Mouse (Mus musculus) heart, adult 2 months (tissue): ENCODE results near the gene 1110002E22Rik. TPM values are rescaled to one million over a fixed set of nuclear protein-coding genes. Genes with fewer than 3 reads are reported as not detected.

Source experiments
- DNase-seq, 2 experiments: peaks; one replicate each; pipeline ENCODE4 v3.0.0; 2021
- H3K27ac ChIP-seq: fragments of 200-600 bp; 2 replicates; pipeline ENCODE4 v1.8.1; 2022
- H3K27me3 ChIP-seq: fragments of 200-500 bp; 2 replicates; pipeline ENCODE4 v1.6.1; 2012; ENCODE audit warnings: mild to moderate bottlenecking, low read length, inconsistent platforms, mixed read lengths; ENCODE audit not compliant: control insufficient read depth, insufficient read depth
- H3K36me3 ChIP-seq: fragments of 200-500 bp; 2 replicates; pipeline ENCODE4 v1.6.1; 2012; ENCODE audit warnings: low read length, inconsistent platforms; ENCODE audit not compliant: control insufficient read depth, insufficient read depth
- H3K4me1 ChIP-seq: fragments of 200-500 bp; 2 replicates; pipeline ENCODE4 v1.6.1; 2011; ENCODE audit warnings: low read length; ENCODE audit not compliant: control insufficient read depth, insufficient read depth
- H3K4me3 ChIP-seq: fragments of 200-600 bp; 2 replicates; pipeline ENCODE4 v1.8.1; 2022
- H3K79me2 ChIP-seq: fragments of 200-500 bp; replicated peaks from 2 replicates; pipeline ENCODE4 v1.6.1; 2012; ENCODE audit warnings: mild to moderate bottlenecking, inconsistent platforms, low read length, moderate library complexity, mixed read lengths; ENCODE audit not compliant: control insufficient read depth, insufficient read depth
- H3K9ac ChIP-seq: fragments of 200-500 bp; 2 replicates; pipeline ENCODE4 v1.6.1; 2012; ENCODE audit warnings: low read depth, mild to moderate bottlenecking, control low read depth, inconsistent platforms, low read length, mixed read lengths
- CTCF ChIP-seq: fragments of 200-600 bp; IDR thresholded peaks from 2 replicates; pipeline ENCODE4 v1.8.1; 2022; ENCODE audit warnings: antibody characterized with exemption, mild to moderate bottlenecking, moderate library complexity
- EP300 ChIP-seq: fragments of 200-500 bp; IDR thresholded peaks from 2 replicates; pipeline ENCODE4 v1.6.1; 2011; ENCODE audit warnings: low read depth, low read length, control low read depth; ENCODE audit not compliant: insufficient read depth
- POLR2A ChIP-seq: fragments of 200-500 bp; IDR thresholded peaks from 2 replicates; pipeline ENCODE4 v1.6.1; 2011; ENCODE audit warnings: mild to moderate bottlenecking, low read depth, low read length, control low read depth; ENCODE audit not compliant: insufficient read depth
- WGBS: fragments of 180-500 bp; shearing (Covaris S2); methylation state at CpG from one replicate; pipeline ENCODE4 v1.1.7; 2018; 5-methylcytosine and 5-hydroxymethylcytosine counted together
- intact Hi-C: fragments of 180-260 bp; cut with DNase I; formaldehyde crosslinking; loops from one replicate; pipeline ENCODE4 v1.15.1; 2025
- long read RNA-seq: library from polyadenylated mRNA; stranded (forward); transcript quantifications from one replicate; pipeline ENCODE4 v2.0.0, GENCODE M21; 2021
- polyA plus RNA-seq: library from polyadenylated mRNA; depleted of rRNA; stranded (reverse); fragments of >200 nt; gene quantifications from 2 replicates; pipeline ENCODE4 v1.2.3, GENCODE M21; 2012; rRNA removed
- total RNA-seq, 2 experiments: library from RNA; stranded (reverse); gene quantifications; 2 replicates each; pipeline ENCODE4 v1.2.3; 2021

1110002E22Rik gene
- total RNA-seq (10 to 100 TPM; 48.1 to 48.8 TPM), polyA plus RNA-seq (14.7 and 22.9 TPM in 2 replicates)
- long read RNA-seq, full-length matches to known transcripts, result 2 of 6 reads
- long read RNA-seq, partial matches to known transcripts, result 0 of 6 reads
- long read RNA-seq, other reads (novel, unspliced or antisense), result 4 of 6 reads

- TF ChIP-seq CTCF, result no peak
- peak; percentile 39 to 46 for DNase-seq
- Histone ChIP-seq H3K79me2 (no peaks in the 10 kb centered on the region; the same call in 1 of the 2 replicates), H3K27ac (peak within 1 kb of the TSS; percentile 91), H3K4me1 (peaks cover 7% of the 10 kb centered on the region), H3K4me3 (peak within 1 kb of the TSS; percentile 53), H3K36me3 (no peaks in the 10 kb centered on the region), H3K27me3 (no peaks in the 10 kb centered on the region), H3K9ac (peak within 1 kb of the TSS; percentile 85)
- intact Hi-C loops, result loop anchor here (2.0 to 5.0 kb wide), 2 partner anchors 36 to 73 kb away; no protein-coding TSS in a partner anchor
- 52% methylated on average over 33 of the region's 33 CpGs for WGBS
Observed at GRCm38 (mm10) chr3:138064732-138065645, at the start of gene 1110002E22Rik. 1110002E22Rik (plus strand) TSS chr3:138065052.

DNA sequence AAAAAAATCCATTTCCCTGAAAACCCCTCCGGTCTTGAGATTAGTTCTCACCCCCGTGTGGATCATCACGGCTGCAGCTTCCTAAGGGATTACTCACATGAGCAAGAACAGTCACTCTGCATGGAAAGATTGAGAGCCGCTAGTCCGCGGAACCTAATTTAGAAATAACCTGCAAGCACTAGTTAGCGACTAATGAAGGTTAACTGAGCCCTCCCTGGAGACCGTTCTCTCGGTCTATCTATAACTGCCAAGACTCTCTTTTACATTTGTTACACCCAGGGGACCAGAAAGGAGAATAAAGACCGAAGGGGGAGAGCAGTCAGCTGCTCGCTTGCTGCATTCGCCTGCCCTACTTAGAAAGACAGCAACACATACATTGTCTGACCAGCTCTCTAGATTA lies 48.0 kb upstream of the 1110002E22Rik start:
- intact Hi-C loops, result no loop called here
- Histone ChIP-seq H3K27me3 (no peaks in the 10 kb centered on the region), H3K4me3 (no peak overlapping the region), H3K27ac (no peak overlapping the region), H3K36me3 (no peaks in the 10 kb centered on the region), H3K9ac (no peak overlapping the region), H3K79me2 (no peaks in the 10 kb centered on the region), H3K4me1 (no peaks in the 10 kb centered on the region)
- DNase-seq, result no peak
- no peak for TF ChIP-seq CTCF
- no peak for TF ChIP-seq POLR2A
- no peak for TF ChIP-seq EP300
- 67% methylated on average over 12 of the region's 12 CpGs for WGBS

DNA sequence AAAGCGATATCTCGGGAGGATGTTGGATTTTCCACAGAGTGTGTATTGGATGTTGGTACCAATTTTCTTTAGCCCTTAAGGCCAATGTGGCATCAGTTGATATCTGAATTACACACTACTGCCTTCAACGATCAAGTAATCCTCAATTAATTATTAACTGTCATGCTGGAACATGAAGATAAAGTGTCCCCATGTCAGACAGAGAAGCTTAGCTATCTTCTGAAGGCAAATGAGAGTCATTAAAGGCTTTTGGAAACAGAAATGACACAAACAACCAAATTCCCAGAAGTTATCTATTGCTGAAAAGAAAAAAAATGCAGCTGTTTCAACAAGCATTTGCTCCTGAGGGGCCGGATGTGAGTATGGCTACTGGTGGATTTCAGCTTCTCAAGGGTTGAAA lies 42.8 kb upstream of the 1110002E22Rik start:
- Histone ChIP-seq H3K36me3 (peaks cover under 1% of the 10 kb centered on the region; the same call in 1 of the 2 replicates), H3K9ac (no peak overlapping the region), H3K79me2 (no peaks in the 10 kb centered on the region), H3K27me3 (no peaks in the 10 kb centered on the region), H3K4me3 (no peak overlapping the region), H3K4me1 (peaks cover 1% of the 10 kb centered on the region; the same call in 1 of the 2 replicates), H3K27ac (no peak overlapping the region)
- 77% methylated on average over 4 of the region's 4 CpGs for WGBS
- intact Hi-C loops, result no loop called here
- no peak for DNase-seq
- TF ChIP-seq POLR2A (no peak), EP300 (no peak), CTCF (no peak)

DNA sequence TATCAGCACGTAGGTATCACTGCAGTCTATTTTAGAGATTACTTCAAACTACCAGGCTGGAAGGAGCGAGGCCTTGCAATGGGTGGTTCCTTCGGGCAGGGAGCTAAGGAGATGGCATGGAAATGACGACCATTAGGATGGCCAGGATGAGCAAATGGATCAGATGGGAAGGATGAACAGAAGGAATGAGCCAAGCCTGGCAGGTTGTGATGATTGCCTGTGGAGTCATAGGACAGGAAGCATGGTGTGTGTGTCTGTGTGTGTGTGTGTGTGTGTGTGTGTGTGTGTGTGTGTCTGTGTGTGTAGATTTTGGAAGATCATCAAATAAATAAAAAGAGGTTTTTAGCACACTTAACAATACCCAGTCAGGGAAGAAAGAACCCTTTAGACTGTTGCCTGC lies 42.2 kb upstream of the 1110002E22Rik start:
- H3K36me3 ChIP-seq, result peaks cover 2% of the 10 kb centered on the region
- intact Hi-C loops, result no loop called here
- H3K4me3 ChIP-seq, result no peak overlapping the region
- DNase-seq, result no peak
- peaks cover 1% of the 10 kb centered on the region; the same call in 1 of the 2 replicates for H3K4me1 ChIP-seq
- TF ChIP-seq CTCF, result no peak
- TF ChIP-seq POLR2A, result no peak
- no peak for TF ChIP-seq EP300
- 87% methylated on average over 4 of the region's 4 CpGs for WGBS
- no peak overlapping the region for H3K27ac ChIP-seq
- no peak overlapping the region for H3K9ac ChIP-seq
- no peaks in the 10 kb centered on the region for H3K79me2 ChIP-seq
- H3K27me3 ChIP-seq, result no peaks in the 10 kb centered on the region

DNA sequence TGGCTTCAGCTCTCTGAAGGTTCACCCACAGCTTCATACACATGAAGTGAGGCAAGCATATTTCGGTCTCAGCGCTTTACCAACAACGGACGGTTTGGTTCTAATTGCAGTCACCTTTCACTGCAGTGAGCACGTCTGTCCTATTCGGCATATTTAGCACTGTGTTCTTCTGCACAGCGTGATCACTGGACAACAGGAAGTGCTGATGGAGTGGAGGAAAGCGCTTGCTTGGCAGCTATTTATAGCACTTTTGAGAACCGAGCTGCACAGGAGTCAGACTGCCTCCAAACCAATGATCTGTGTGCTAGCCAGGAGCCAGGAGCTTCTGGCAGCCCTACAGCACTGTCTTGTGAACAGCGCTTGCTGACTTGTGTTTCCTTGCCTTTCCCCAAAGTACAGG lies 38.6 kb upstream of the 1110002E22Rik start:
- H3K27me3 ChIP-seq, result no peaks in the 10 kb centered on the region
- peak; percentile 51 to 81 for DNase-seq
- peaks cover 3% of the 10 kb centered on the region; the same call in 1 of the 2 replicates for H3K4me1 ChIP-seq
- peak overlapping the region; percentile 1; the same call in 1 of the 2 replicates for H3K4me3 ChIP-seq
- TF ChIP-seq CTCF (no peak), EP300 (peak; percentile 89), POLR2A (peak; percentile 65)
- no peaks in the 10 kb centered on the region for H3K79me2 ChIP-seq
- H3K27ac ChIP-seq, result peak overlapping the region; percentile 87
- 24% methylated on average over 10 of the region's 10 CpGs for WGBS
- H3K9ac ChIP-seq, result no peak overlapping the region; the same call in 1 of the 2 replicates
- H3K36me3 ChIP-seq, result peaks cover 2% of the 10 kb centered on the region
- intact Hi-C loops, result no loop called here
